Mouse (Mus musculus) C2C12 (cell line): ENCODE results near the gene Lrmda. TPM values are rescaled to one million over a fixed set of nuclear protein-coding genes. Genes with fewer than 3 reads are reported as not detected.

Experiments used
- H3K27me3 ChIP-seq: one replicate; pipeline ENCODE4 v1.6.1; 2011; ENCODE audit not compliant: control insufficient read depth, insufficient read depth, insufficient read length
- H3K36me3 ChIP-seq: one replicate; pipeline ENCODE4 v1.6.1; 2011; ENCODE audit not compliant: control insufficient read depth, insufficient read depth
- H3K4me3 ChIP-seq: one replicate; pipeline ENCODE4 v1.5.1; 2011; ENCODE audit warnings: mild to moderate bottlenecking, control low read depth; ENCODE audit not compliant: poor library complexity, insufficient read depth, severe bottlenecking
- H3K79me2 ChIP-seq: one replicate; pipeline ENCODE4 v1.6.1; 2011; ENCODE audit not compliant: control insufficient read depth, insufficient read depth
- H3K79me3 ChIP-seq: one replicate; pipeline ENCODE4 v1.6.1; 2011; ENCODE audit warnings: low read depth, control low read depth
- H3ac ChIP-seq: one replicate; pipeline ENCODE3; 2011; ENCODE audit warnings: low read depth; ENCODE audit not compliant: control insufficient read depth, insufficient read length
- CEBPB ChIP-seq: IDR thresholded peaks from one replicate; pipeline ENCODE4 v1.6.1; 2011; ENCODE audit warnings: low read depth, mild to moderate bottlenecking, control low read depth, moderate library complexity
- CTCF ChIP-seq: IDR thresholded peaks from one replicate; pipeline ENCODE4 v1.5.1; 2011; ENCODE audit not compliant: control insufficient read depth, insufficient read depth, insufficient read length
- FOSL1 ChIP-seq: IDR thresholded peaks from one replicate; pipeline ENCODE4 v1.8.0; 2011; ENCODE audit warnings: mild to moderate bottlenecking, low read length; ENCODE audit not compliant: poor library complexity, insufficient read depth, severe bottlenecking
- MAX ChIP-seq: IDR thresholded peaks from one replicate; pipeline ENCODE4 v1.6.1; 2011; ENCODE audit warnings: mild to moderate bottlenecking, control low read depth
- MYOD1 ChIP-seq: IDR thresholded peaks from one replicate; pipeline ENCODE4 v1.6.1; 2011; ENCODE audit warnings: low read depth; ENCODE audit not compliant: control insufficient read depth, insufficient read length
- MYOG ChIP-seq: IDR thresholded peaks from one replicate; pipeline ENCODE4 v1.6.1; 2011; ENCODE audit not compliant: control insufficient read depth, insufficient read length; ENCODE audit errors: extremely low read depth
- USF1 ChIP-seq: IDR thresholded peaks from one replicate; pipeline ENCODE4 v1.6.1; 2011; ENCODE audit warnings: low read depth, mild to moderate bottlenecking, control low read depth, moderate library complexity
- polyA plus RNA-seq: library from polyadenylated mRNA; unstranded; fragments of >200 nt; fragmentation: generic; extraction: Trizol; gene quantifications from one replicate; pipeline ENCODE4 v1.2.1, GENCODE M21; 2012; ENCODE audit warnings: missing spikeins

Lrmda gene
- polyA plus RNA-seq, 1 experiment, result not detected

- Histone ChIP-seq H3K79me3 (no peaks in the 10 kb centered on the region), H3K4me3 (no peak overlapping the region), H3K36me3 (no peaks in the 10 kb centered on the region), H3ac (no peak overlapping the region), H3K27me3 (no peaks in the 10 kb centered on the region), H3K79me2 (no peaks in the 10 kb centered on the region)
- no peak for TF ChIP-seq CTCF
- no peak for TF ChIP-seq MYOG
- TF ChIP-seq USF1, result no peak
- TF ChIP-seq FOSL1, result no peak
- TF ChIP-seq CEBPB, result no peak
- no peak for TF ChIP-seq MYOD1
- TF ChIP-seq MAX, result no peak
These were observed 160.2 kb downstream of the Lrmda start for GRCm38 (mm10) chr14:22179761-22180160.

GRCm38 (mm10) chr14:22181508-22181907, 162.0 kb downstream of the Lrmda start:
- Histone ChIP-seq H3K36me3 (no peaks in the 10 kb centered on the region), H3ac (no peak overlapping the region), H3K27me3 (no peaks in the 10 kb centered on the region), H3K79me2 (no peaks in the 10 kb centered on the region), H3K79me3 (no peaks in the 10 kb centered on the region), H3K4me3 (no peak overlapping the region)
- no peak for TF ChIP-seq MYOD1
- TF ChIP-seq CEBPB, result no peak
- TF ChIP-seq MAX, result no peak
- TF ChIP-seq USF1, result no peak
- TF ChIP-seq CTCF, result no peak
- no peak for TF ChIP-seq FOSL1
- TF ChIP-seq MYOG, result no peak

- Histone ChIP-seq H3K79me2 (no peaks in the 10 kb centered on the region), H3K4me3 (no peak overlapping the region), H3K79me3 (no peaks in the 10 kb centered on the region), H3K36me3 (no peaks in the 10 kb centered on the region), H3ac (no peak overlapping the region), H3K27me3 (no peaks in the 10 kb centered on the region)
- no peak for TF ChIP-seq CTCF
- no peak for TF ChIP-seq CEBPB
- TF ChIP-seq MAX, result no peak
These were observed 163.7 kb downstream of the Lrmda start for GRCm38 (mm10) chr14:22183195-22183594.

GRCm38 (mm10) chr14:22185452-22185851, 165.9 kb downstream of the Lrmda start:
- H3K79me2 ChIP-seq, result no peaks in the 10 kb centered on the region
- H3K4me3 ChIP-seq, result no peak overlapping the region
- no peaks in the 10 kb centered on the region for H3K79me3 ChIP-seq
- H3K36me3 ChIP-seq, result no peaks in the 10 kb centered on the region
- H3K27me3 ChIP-seq, result peaks cover 8% of the 10 kb centered on the region
- no peak overlapping the region for H3ac ChIP-seq
- TF ChIP-seq FOSL1, result no peak
- no peak for TF ChIP-seq CTCF
- no peak for TF ChIP-seq CEBPB
- no peak for TF ChIP-seq MYOG
- TF ChIP-seq MYOD1, result no peak

- TF ChIP-seq FOSL1 (no peak), CTCF (no peak), CEBPB (no peak), USF1 (no peak), MAX (no peak), MYOD1 (no peak)
- H3ac ChIP-seq, result no peak overlapping the region
- no peaks in the 10 kb centered on the region for H3K36me3 ChIP-seq
- no peak overlapping the region for H3K4me3 ChIP-seq
- peaks cover 8% of the 10 kb centered on the region for H3K27me3 ChIP-seq
- H3K79me2 ChIP-seq, result no peaks in the 10 kb centered on the region
- no peaks in the 10 kb centered on the region for H3K79me3 ChIP-seq
These were observed 170.6 kb downstream of the Lrmda start for GRCm38 (mm10) chr14:22190111-22190510.

GRCm38 (mm10) chr14:22192185-22192584, 172.7 kb downstream of the Lrmda start:
- TF ChIP-seq FOSL1 (no peak), MAX (no peak), MYOD1 (no peak)
- no peak overlapping the region for H3K4me3 ChIP-seq
- no peaks in the 10 kb centered on the region for H3K36me3 ChIP-seq
- no peaks in the 10 kb centered on the region for H3K79me2 ChIP-seq
- H3ac ChIP-seq, result no peak overlapping the region
- no peaks in the 10 kb centered on the region for H3K79me3 ChIP-seq
- H3K27me3 ChIP-seq, result peaks cover 8% of the 10 kb centered on the region

GRCm38 (mm10) chr14:22198021-22198420, 178.5 kb downstream of the Lrmda start:
- no peak for TF ChIP-seq CTCF
- Histone ChIP-seq H3K27me3 (no peaks in the 10 kb centered on the region), H3K36me3 (no peaks in the 10 kb centered on the region), H3K4me3 (no peak overlapping the region), H3K79me3 (no peaks in the 10 kb centered on the region), H3K79me2 (no peaks in the 10 kb centered on the region), H3ac (no peak overlapping the region)
